Mouse (Mus musculus) cerebral cortex, adult 2 months (tissue): ENCODE data around the gene Krt8.

Experiments
- WGBS: fragments of 180-500 bp; shearing (Covaris S2); methylation state at CpG from one replicate; pipeline ENCODE4 v1.1.7; 2018; 5-methylcytosine and 5-hydroxymethylcytosine counted together

Krt8 gene

DNA sequence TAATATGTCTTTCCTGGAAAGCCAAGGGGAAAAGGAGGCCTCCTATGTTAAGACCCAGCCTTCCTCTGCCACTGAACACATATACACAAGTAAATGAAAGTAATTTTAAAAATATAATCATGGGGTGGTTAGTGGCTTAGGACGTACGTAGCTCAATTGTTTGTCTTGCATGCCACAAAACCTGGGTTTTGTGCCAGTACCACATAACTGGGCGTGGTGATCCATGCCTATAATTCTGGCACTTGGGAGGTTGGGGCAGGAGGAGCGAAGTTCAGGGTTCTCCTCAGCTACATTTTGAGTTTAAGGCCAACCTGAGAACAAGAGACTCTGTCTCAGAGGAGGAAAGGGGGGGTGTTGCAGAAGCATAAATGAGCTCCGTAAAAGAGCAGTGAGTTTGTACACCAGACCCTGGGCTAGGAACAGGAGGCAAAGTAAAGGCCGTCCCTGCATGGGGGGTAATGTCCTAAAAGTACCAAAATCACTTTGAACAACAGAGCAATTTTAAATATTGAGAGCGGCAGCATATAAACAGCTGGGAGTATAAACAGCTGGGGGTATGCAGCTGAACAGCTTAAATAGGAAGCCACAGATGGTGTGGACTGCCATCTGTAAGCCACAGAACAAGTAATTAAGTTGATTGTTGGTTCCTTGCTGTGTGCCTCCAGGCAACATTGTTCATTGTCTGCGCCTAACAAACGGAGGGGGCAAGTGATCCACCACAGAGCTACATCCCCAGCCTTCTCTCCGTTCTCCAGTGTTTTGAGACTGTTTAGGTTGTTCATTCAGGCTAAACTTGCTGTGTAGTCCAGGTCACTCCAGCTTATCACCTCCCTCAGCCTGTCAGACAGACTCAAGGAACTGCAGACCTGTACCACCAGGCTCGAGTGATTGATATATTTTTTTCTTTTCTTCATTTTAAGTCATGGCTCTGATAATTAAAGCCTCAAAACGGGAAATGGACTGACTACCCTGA, 3.1 kb upstream of the Krt8 start:
- 67% methylated on average over 12 of the region's 12 CpGs for WGBS

DNA sequence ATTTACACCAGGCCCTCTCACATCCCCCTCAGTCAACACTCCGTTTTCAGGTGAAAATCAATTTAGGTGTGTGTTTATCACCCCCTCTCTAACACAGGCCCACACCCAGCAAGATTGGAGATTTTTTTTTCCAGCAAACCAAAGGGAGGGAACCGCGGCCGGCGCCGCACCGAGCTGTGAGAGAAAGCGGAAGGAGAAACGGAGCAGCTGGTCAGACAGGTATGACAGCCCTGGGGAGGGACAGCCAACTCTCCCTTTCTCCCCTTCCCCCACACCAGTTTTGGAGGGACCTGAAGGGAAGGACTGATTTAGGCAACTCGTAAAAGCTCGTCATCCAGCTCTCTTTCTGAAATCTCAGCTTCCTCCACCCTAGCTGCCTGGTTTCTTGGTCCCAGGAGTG, 2.0 kb upstream of the Krt8 start:
- 69% methylated on average over 11 of the region's 11 CpGs for WGBS

DNA sequence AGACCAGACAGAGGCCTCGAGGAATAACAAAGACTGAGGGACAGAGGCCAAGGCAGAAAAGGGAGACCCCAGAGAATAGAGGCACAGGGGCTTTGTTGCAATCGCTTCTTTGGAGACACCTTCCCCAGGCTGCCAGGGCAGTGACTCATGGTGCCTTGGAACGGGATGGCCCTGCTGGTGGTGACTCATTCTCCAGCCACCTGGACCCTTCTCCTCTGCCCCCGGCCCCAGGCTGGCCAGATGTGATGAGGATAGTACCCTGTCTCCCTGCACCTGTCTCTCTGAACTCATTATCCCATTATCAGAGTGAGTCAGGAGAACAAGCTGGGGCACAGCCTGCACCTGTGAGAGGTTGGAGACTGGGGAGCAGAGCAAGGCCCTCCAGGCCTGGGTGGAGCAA, 1.0 kb upstream of the Krt8 start:
- 72% methylated on average over 4 of the region's 4 CpGs for WGBS

DNA sequence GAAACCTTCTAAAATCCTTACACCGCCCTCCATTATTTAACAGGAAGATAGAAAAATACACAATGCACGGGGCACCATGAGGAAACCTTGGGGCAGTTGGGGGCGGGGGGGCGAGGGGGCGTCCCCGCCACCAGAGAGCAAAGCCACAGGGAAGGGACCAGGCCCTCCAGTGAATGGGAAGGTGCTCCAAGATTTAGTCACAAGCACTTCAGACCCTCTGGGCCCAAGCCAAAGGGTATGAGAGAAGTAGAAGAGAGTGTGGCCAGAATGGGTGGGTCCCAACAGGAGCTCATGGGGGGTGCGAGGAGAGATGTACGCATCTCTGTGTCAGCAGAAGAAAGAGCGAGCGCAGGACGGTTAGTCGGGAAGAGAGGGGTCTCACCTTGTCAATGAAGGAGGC, 766 bp downstream of the Krt8 start:
- WGBS = 41% methylated on average over 12 of the region's 12 CpGs

DNA sequence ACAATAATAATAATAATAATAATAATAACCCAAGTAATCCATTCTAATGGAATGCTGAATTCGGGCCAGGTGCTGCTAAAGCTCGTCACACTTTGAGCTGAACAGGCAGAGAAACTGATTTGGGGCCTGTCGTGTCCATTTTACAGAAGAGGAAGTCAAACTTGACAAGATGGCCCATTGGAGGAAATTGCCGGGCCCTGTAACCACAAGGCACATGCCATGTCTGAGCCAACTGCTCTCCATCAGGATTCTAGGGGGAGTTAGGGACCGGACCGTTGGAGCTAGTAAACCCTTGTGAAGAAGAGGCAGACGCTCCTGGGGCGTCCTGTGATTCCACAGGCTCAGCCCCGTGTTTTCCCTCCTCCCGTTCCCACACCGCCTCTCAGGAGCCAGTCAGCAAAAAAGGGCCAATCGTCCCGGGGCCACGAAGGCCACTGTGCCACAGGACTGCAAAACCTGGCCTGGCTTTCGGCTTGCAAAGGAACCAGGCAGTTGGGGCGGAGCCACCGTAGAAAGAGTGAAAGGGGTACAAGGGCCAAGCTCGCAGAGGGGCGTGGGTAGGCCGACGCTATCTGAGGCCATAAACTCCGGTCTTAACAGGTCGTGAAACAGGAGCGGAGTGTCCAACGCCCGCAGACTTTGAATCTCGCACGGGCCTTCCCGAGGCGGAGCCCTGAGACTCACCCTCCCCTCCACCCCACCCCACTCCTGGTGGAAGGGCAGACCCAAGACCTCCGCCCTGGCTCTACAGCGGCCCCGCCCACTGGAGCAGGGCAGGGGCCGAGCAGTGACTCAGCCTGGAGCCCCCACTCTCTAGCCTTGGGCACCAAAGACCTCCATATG, 1.4 kb downstream of the Krt8 start:
- WGBS = 21% methylated on average over 34 of the region's 34 CpGs

DNA sequence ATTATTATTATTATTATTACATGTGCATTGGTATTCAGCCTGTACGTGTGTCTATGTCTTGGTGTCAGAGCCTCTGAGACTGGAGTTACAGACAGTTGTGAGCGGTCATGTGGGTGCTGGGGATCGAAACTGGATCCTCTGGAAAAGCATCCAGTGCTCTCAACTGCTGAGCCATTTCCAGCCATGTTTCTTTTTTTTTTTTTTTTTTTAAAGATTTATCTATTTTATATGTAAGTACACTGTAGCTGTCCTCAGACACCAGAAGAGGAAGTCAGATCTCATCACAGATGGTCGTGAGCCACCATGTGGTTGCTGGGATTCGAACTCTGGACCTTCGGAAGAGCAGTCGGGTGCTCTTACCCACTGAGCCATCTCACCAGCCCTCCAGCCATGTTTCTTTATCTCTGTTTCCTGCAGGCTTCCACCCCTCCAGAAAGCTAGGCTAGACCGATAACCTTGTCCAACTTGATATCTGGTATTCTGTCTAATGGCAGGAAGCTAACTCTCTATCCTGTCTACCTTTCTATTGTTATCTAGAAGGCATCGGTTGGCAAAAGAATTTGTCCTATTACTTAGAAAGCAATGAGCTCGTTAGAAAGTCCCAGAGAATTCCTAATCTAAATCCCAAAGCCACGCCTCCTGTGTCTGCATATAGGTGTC, 4.5 kb downstream of the Krt8 start:
- 86% methylated on average over 11 of the region's 11 CpGs for WGBS

DNA sequence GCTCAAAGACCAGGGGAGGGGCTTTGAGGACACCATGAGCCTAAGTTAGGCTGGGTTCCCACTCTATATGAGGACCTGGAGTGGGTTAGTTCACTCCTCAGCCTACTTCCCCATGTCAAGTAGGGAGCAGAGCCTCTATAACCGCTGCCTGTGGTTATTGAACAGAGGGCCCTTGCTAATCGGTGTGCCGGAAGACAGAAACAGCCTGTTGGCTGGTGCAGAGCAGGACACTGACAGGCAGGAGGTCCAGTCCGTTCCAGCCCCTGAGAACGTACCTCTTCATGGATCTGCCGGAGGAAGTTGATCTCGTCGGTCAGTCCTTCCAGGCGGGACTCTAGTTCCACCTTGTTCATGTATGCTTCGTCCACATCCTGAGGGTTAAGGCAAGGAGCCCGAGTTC, 5.1 kb downstream of the Krt8 start:
- 84% methylated on average over 11 of the region's 11 CpGs for WGBS

DNA sequence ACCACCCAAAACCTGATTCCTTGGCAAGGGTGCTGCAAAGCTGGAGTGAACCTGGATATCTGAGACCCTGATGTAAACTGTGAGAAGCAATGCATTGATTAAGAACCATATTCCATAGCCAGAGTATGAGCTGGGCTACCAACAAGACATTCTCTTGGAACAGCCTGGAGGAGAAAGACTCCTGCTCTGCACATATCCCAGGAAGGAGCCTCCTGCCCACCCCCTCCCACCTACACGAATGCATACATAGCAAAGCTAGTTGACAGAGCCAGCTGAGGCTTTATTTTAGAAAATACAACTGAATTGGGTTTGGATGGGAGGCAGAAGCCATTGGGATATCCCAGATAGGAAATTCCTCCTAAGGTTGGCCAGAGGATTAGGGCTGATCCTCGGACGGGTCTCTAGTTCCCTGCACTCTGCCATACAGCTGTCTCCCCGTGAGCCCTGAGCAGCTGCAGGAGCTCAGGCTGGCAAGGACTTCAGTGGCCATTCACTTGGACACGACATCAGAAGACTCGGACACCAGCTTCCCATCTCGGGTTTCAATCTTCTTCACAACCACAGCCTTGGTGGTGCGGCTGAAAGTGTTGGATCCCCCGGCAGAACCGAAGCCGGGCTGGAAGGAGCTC, 7.7 kb downstream of the Krt8 start:
- 88% methylated on average over 11 of the region's 11 CpGs for WGBS

DNA sequence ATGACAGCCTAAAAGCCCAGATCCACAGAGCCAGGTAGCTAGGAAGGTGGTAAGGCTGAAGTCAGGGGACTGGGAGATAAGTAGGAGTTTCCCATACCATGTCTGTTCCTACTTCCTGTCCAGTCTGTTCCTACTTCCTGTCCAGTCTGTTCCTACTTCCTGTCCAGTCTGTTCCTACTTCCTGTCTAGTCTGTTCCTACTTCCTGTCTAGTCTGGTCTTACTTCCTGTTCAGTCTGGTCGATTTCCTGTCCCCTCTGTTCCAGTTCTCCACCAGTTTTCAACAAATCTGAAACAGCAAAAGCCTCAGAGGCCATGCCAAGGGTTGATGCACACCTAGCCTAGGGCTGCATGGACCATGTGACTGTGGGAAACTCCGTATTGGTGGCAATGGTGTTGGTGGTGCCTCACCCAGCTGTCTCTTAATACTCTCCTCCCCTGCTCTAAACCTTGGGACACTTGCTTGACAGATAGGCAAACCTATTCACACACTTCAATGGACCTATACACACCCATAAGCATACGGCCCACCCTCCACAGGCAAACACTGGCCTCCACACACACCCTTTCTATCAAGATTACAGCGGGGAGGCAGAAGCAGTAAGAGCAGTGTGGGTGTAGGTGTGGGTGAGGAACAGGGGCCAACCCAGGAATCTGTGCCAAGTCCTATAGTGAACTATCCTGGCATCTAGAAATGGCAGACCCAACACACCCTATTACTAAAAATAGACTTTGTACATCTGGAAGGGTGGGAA, 8.6 kb downstream of the Krt8 start:
- WGBS = 73% methylated on average over 4 of the region's 4 CpGs

DNA sequence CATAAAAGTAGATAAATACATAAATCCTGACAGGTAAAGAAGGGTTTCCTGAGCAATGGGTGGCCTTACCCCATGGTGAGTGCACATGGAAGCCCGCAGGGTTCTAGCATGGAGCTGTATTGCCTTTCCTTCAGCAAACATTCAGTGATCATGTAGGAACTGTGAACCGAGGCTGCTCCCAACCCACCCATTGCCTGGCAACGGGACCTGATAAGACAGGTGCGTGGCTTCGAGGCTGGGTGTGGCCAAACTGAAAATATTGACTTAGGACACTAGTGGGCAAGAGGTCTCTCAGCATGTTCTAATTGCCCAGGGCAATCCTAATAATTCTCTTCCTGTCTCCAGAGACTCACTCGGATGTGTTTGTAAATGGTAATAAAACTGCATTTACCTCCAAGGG, 9.9 kb downstream of the Krt8 start:
- WGBS = 90% methylated on average over 6 of the region's 6 CpGs

DNA sequence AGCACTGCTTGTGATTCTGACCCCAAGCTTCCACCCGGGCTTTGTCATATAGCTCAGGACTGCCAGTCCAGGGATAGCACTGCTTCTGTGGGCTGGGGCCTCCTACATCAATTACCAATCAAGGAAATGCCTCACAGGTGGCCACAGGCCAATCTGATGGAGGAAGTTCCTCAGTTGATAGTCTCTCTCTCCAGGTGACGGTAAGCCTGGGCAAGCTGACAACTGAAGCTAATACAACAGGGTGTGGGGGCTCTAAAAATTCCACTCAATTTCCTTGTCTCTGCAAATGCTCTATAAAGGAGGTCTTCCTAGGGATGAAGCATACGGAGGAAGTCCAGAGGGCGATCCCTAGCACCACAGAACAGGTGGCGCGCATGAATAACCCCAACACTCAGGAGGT, 13.3 kb downstream of the Krt8 start:
- 89% methylated on average over 6 of the region's 6 CpGs for WGBS

DNA sequence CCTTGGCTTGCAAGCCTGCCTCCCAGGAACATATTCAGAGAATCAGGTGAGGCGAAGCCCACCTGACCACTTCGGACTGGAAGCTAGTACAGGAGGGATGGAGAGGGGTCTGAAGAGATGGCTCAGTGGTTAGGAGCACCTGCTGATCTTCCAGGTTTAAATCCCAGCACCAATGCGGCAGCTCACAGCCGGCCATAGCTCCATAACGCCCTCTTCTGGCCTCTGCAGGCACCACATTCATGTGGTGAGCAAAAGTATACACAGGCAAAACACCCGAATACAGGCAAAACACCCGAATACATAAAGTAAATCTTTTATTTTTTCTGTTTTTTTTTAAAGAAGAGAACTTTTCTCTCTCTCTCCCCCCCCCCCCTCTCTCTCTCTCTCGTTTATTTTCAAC, 15.6 kb downstream of the Krt8 start:
- 71% methylated on average over 8 of the region's 8 CpGs for WGBS

DNA sequence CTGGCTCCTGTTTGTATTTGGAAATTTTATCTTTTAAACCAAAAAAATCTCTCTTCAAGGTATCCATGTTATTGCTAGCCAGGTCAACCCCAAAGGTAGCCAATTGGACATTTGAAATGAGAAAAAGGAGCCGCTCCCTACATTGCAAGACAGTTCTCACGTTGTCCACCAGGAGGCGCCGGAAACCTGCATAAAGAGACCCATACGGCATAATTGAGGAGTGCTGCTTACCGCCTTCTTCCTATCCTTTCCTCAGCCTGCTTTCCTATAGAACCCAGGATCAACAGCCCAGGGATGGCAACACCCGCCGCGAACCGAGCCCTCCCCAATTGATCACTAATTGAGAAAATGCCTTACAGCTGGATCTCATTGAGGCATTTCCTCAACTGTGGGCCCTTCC, 16.2 kb downstream of the Krt8 start:
- under 1% methylated on average over 10 of the region's 10 CpGs for WGBS

DNA sequence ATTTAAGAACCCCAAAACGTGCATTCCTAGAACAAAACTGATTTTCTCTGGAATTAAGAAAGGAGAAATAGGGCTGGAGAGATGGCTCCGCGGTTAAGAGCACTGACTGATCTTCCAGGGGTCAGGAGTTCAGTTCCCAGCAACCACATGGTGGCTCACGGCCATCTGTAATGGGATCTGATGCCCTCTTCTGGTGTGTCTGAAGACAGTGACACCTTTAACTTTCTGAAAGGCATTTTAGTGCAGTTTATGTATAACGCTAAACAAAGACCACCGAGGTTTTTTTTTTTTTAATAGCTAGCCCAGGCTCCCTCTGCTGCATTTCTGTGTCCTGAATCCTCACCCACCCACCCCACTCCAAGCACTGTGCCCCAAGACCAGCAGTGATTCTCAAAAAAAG, 19.5 kb downstream of the Krt8 start:
- WGBS = 14% methylated on average over 6 of the region's 6 CpGs

DNA sequence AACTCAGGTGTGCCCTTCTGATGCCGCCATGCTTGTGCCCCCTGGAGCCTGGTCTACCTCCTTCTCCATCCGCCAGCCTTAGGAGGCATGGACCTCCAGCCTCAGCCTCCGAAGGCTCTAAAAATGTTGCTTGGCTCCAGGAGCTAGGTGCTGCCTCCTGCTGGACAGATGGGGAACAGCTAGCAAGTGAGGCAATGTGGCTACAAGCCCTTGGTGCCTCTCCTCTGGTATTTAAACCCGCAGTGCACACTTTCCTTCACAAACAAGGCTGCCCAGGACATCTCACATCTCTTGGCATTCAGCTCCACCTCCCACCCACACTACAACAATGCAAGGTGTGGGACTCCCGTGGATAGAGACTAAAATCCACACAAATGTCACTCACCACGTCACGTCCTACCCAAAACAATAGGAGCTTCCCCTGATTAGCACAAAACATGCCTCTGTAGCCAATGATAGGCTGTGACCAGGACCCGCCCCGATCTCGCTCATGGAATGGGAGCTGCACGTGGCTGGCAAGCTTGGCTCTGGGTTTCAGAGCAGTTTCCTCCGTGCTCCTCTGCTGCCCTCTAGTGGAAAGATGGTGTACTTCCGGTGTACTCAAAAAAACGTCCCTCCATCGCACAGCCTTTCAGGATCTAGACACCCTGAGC, 20.2 kb downstream of the Krt8 start:
- WGBS = 3% methylated on average over 15 of the region's 15 CpGs

DNA sequence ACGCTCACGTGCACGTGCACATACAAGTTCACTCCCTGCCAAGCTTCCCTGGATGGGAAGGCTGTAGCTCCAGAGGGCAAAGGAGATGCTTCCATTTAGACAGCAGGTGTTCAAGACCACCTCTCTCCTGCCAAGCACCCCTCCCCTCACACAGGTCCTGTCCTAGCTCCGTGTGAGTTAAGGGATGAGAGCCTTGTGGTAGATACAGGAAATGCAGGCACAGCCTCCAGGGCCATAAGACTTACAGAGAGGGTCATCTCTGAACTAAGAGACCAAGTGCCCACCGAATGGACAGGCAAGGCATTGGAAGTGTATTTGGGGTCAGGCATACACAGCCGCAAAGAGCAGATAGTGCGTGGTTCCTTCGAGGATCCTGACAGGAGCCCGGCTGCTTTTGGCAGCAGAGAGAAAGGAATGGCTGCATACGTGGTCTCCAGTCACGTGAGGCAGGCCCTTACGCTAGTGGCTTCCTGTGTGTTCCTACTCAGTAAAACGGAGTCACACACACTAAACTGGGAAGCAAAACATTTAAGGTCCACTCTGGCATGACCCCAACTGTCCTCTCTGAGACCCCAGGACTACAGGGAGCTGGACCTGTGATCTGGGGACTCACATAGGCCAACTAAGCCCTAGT, 20.9 kb downstream of the Krt8 start:
- 83% methylated on average over 13 of the region's 13 CpGs for WGBS

DNA sequence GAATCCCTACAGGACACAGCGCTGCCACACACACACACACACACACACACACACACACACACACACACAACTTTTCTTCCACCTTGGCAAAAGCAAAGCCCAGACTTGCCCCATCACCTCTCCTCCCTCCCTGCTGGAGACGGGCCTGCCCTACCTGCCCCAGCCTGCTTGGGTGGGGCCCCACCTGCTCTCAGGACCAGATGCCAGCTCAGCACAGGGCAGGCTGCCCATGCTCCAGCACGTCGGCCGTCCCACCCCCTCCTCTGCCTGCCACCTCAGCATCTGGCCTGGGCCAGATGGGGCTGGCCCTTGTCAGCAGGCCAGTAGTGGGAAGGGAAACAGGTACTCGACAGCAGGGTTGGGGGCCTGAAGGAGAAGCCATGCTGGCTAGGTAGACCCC, 23.4 kb downstream of the Krt8 start:
- 62% methylated on average over 6 of the region's 6 CpGs for WGBS

DNA sequence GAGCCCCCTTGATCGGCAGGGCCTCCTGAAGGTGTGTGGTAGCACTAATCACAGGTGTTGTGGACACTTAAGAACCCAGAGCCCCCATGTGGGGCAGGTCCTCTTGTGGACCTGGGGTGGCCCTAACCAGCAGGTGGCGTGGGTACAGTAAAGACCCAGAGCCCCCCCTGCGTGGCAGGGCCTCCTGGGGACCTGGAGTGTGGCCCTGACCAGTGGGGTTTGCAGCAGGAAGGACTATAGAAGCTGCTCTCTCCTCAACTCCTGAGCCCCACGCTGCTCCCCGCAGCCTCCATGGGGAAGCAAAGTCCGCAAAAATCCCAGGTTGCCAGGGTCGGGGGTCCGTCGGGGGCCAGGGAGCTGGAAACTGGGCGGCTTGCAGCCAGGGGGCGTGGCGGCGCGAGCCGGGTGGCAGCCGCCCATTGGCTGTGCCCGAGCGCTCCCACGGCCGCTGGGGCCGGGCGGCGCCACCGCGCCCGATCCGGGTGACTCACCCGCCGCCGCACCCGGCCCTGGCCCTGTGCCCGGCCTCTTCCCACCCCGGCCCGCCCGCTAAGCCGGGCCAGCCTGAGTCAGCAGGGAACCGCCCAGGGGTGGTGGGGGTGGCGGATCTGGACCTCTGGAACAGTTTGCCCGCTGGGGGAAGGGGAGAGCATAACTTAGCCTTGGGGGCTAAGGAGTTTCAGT, 27.1 kb downstream of the Krt8 start:
- 5% methylated on average over 38 of the region's 39 CpGs for WGBS

DNA sequence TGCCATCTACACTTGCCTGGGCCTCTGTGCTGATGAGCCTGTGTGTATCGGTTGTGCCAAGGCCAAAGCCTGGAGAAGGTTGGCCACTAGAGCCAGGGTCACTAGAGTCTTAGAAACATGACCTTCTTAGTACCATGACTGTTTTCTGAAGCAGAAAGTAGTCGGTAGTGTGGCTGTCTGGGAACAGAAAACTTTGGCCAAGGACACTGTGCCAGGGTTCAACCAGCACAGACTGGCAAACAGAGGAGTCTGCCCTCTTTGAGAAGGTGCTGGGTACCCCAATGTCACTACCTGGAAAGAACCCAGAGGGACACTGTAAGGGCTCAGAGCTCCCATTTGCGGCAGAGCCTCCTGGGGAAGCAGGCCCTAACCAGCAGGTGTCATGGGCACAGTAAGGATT, 27.6 kb downstream of the Krt8 start:
- WGBS = 73% methylated on average over 3 of the region's 3 CpGs
